Mouse (Mus musculus): ENCODE data around the gene Tmem60.

DNA sequence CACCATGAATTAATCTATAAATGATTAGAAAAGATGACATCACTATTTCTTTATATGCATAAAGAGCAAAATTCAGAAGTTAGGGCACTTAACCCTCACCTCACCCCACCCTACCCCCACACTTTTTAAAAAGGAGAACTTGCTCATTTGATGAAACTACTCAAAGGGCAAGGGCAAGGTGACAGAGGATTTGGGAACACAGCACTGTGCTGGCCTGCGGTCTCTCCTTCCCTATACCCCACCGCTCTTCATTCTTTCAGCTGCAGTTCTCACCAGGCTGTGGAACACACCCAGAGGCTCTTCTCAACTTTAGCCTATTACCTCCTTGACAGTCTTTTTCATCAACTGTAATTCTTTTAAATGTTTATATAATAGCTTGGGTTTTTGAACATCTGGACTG, 35.0 kb upstream of the Tmem60 start:
- TF ChIP-seq CTCF (IDR thresholded peaks at IDR 0.05; ENCODE audit: borderline replicate concordance, control insufficient read depth, extremely low read depth, insufficient read depth, low read length, poor library complexity) (no peak), POLR2A (IDR thresholded peaks at IDR 0.05; ENCODE audit: control insufficient read depth, extremely low read depth, insufficient read depth, low read length, poor library complexity) (no peak)

Measured in thymus, adult 2 months (tissue).